11 mouse cellular contexts compared by ENCODE assay signal in genomic region chr8:83049616-83050015, GRCm38 (mm10).
DNase-seq lines count a peak whose midpoint lies in the region; ATAC-seq and TF ChIP-seq lines count a peak whose summit lies in the region.
"Had no signal": no experiment of that assay in that cellular context is flagged by ENCODE, and none has a peak within 500 bp of the region (broad histone marks: within the 10 kb centered on the region; RNA-seq: fewer than 3 reads in every experiment).

No protein-coding gene starts in this region.

- H3K9me3 ChIP-seq in heart, embryonic 12.5 days (replicated peaks) = no peaks in the 10 kb centered on the region
- H3K9me3 ChIP-seq in embryonic facial prominence, embryonic 11.5 days (replicated peaks; ENCODE audit: control insufficient read depth, low read length) = no peaks in the 10 kb centered on the region
- H3K9me3 ChIP-seq in hindbrain, embryonic 16.5 days (ENCODE audit: control insufficient read depth, low read length) = no peaks in the 10 kb centered on the region
- no peaks in the 10 kb centered on the region for H3K9me3 ChIP-seq in lung, postnatal 0 days (ENCODE audit: low read length)

- WGBS in heart, adult 2 months = 64% methylated on average over 1 of the region's 1 CpGs
- WGBS in heart, embryonic 12.5 days = 67% methylated on average over 1 of the region's 1 CpGs
- WGBS in embryonic facial prominence, embryonic 11.5 days = 49% methylated on average over 1 of the region's 1 CpGs
- 21% methylated on average over 1 of the region's 1 CpGs for WGBS in hindbrain, embryonic 16.5 days
- WGBS in lung, postnatal 0 days = 37% methylated on average over 1 of the region's 1 CpGs

- H3K4me2 ChIP-seq in heart, embryonic 12.5 days = no peak overlapping the region
- H3K4me2 ChIP-seq in embryonic facial prominence, embryonic 11.5 days (ENCODE audit: low read depth, low read length) = no peak overlapping the region
- H3K4me2 ChIP-seq in hindbrain, embryonic 16.5 days (ENCODE audit: low read length) = no peak overlapping the region
- no peak overlapping the region for H3K4me2 ChIP-seq in lung, postnatal 0 days (replicated peaks; ENCODE audit: low read depth, low read length)
- H3K4me2 ChIP-seq: liver, embryonic 11.5 days had no signal

- TF ChIP-seq EP300 in heart, adult 2 months (IDR thresholded peaks at IDR 0.05; ENCODE audit: insufficient read depth, low read depth, low read length) = no peak
- no peak for TF ChIP-seq EP300 in lung, postnatal 0 days (IDR thresholded peaks at IDR 0.05)

- H3K4me1 ChIP-seq in heart, adult 2 months (ENCODE audit: control insufficient read depth, insufficient read depth, low read length) = peaks cover 8% of the 10 kb centered on the region
- peaks cover 16% of the 10 kb centered on the region; the same call in 1 of the 2 replicates for H3K4me1 ChIP-seq in heart, embryonic 12.5 days (replicated peaks)
- H3K4me1 ChIP-seq in embryonic facial prominence, embryonic 11.5 days (ENCODE audit: control insufficient read depth, insufficient read depth, low read length) = no peaks in the 10 kb centered on the region; the same call in 1 of the 2 replicates
- H3K4me1 ChIP-seq in hindbrain, embryonic 16.5 days (ENCODE audit: control insufficient read depth, insufficient read depth, low read depth, low read length) = peaks cover 9% of the 10 kb centered on the region
- 0 out of 2 replicates have a peak, but pooled peaks cover 5% of the 10 kb centered on the region for H3K4me1 ChIP-seq in lung, postnatal 0 days (ENCODE audit: insufficient read depth, low read depth, low read length)

- H3K27ac ChIP-seq in heart, adult 2 months = peak overlapping the region; percentile 43
- no peak overlapping the region for H3K27ac ChIP-seq in heart, embryonic 12.5 days (ENCODE audit: poor library complexity, severe bottlenecking)
- H3K27ac ChIP-seq in embryonic facial prominence, embryonic 11.5 days (replicated peaks; ENCODE audit: low read depth, low read length) = peak overlapping the region; percentile 57; the same call in 1 of the 2 replicates
- H3K27ac ChIP-seq in hindbrain, embryonic 16.5 days (ENCODE audit: low read depth, low read length) = no peak overlapping the region
- H3K27ac ChIP-seq in lung, postnatal 0 days (ENCODE audit: low read length) = no peak overlapping the region

- H3K79me2 ChIP-seq in heart, adult 2 months (replicated peaks; ENCODE audit: control insufficient read depth, insufficient read depth, low read length) = no peaks in the 10 kb centered on the region

- no peak for TF ChIP-seq CTCF in heart, adult 2 months (IDR thresholded peaks at IDR 0.05)
- no peak for TF ChIP-seq CTCF in lung, postnatal 0 days (IDR thresholded peaks at IDR 0.05)

- no peak for ATAC-seq in heart, embryonic 12.5 days (ENCODE audit: insufficient number of reproducible peaks, low FRiP score)
- no peak for ATAC-seq in embryonic facial prominence, embryonic 11.5 days (replicated peaks; ENCODE audit: insufficient number of reproducible peaks, low FRiP score, low TSS enrichment, low read depth)
- peak; percentile 60 for ATAC-seq in hindbrain, embryonic 16.5 days
- ATAC-seq in lung, postnatal 0 days = peak; percentile 32
- ATAC-seq: CD4-positive, CD25-positive, alpha-beta regulatory T cell, adult 4 months had no signal

- DNase-seq in heart, adult 2 months = peak in 1 of 2 experiments; percentile 52
- DNase-seq in embryonic facial prominence, embryonic 11.5 days (ENCODE audit: low spot score) = no peak
- peak; percentile 13 for DNase-seq in lung, postnatal 0 days (ENCODE audit: low spot score)
- no peak for DNase-seq in yolk sac, embryonic 10.5 days (ENCODE audit: low spot score)
- no peak for DNase-seq in MN1 (ENCODE audit: low spot score)
- DNase-seq in frontal cortex, postnatal 14 days (ENCODE audit: low spot score in 2 of 2) = no peak
- DNase-seq: adrenal gland, postnatal 10 days had no signal

- no peak overlapping the region for H3K4me3 ChIP-seq in heart, adult 2 months
- no peak overlapping the region for H3K4me3 ChIP-seq in heart, embryonic 12.5 days
- H3K4me3 ChIP-seq in embryonic facial prominence, embryonic 11.5 days (ENCODE audit: low read depth, low read length) = no peak overlapping the region
- no peak overlapping the region for H3K4me3 ChIP-seq in hindbrain, embryonic 16.5 days (ENCODE audit: low read length)
- H3K4me3 ChIP-seq in lung, postnatal 0 days (ENCODE audit: low read depth, low read length) = no peak overlapping the region

- H3K27me3 ChIP-seq in heart, adult 2 months (ENCODE audit: control insufficient read depth, insufficient read depth, low read length) = no peaks in the 10 kb centered on the region
- H3K27me3 ChIP-seq in heart, embryonic 12.5 days (replicated peaks) = no peaks in the 10 kb centered on the region
- no peaks in the 10 kb centered on the region for H3K27me3 ChIP-seq in embryonic facial prominence, embryonic 11.5 days (ENCODE audit: control insufficient read depth, insufficient read depth, low read length)
- H3K27me3 ChIP-seq in hindbrain, embryonic 16.5 days (replicated peaks; ENCODE audit: control insufficient read depth, insufficient read depth, low read length) = no peaks in the 10 kb centered on the region
- H3K27me3 ChIP-seq in lung, postnatal 0 days (replicated peaks; ENCODE audit: insufficient read depth, low read length) = no peaks in the 10 kb centered on the region

- H3K36me3 ChIP-seq in heart, adult 2 months (ENCODE audit: control insufficient read depth, insufficient read depth, low read length) = peaks cover 7% of the 10 kb centered on the region
- H3K36me3 ChIP-seq in heart, embryonic 12.5 days = no peaks in the 10 kb centered on the region
- H3K36me3 ChIP-seq in embryonic facial prominence, embryonic 11.5 days (replicated peaks; ENCODE audit: control insufficient read depth, insufficient read depth, low read depth, low read length) = no peaks in the 10 kb centered on the region
- no peaks in the 10 kb centered on the region for H3K36me3 ChIP-seq in hindbrain, embryonic 16.5 days (ENCODE audit: control insufficient read depth, insufficient read depth, low read length)
- no peaks in the 10 kb centered on the region for H3K36me3 ChIP-seq in lung, postnatal 0 days (ENCODE audit: insufficient read depth, low read length)

- H3K9ac ChIP-seq in heart, adult 2 months (ENCODE audit: low read depth, low read length) = no peak overlapping the region
- H3K9ac ChIP-seq in heart, embryonic 12.5 days = no peak overlapping the region
- no peak overlapping the region for H3K9ac ChIP-seq in embryonic facial prominence, embryonic 11.5 days (replicated peaks; ENCODE audit: low read length)
- H3K9ac ChIP-seq in hindbrain, embryonic 16.5 days (ENCODE audit: low read depth, low read length) = no peak overlapping the region
- H3K9ac ChIP-seq in lung, postnatal 0 days (replicated peaks; ENCODE audit: low read depth) = no peak overlapping the region

- TF ChIP-seq POLR2A in heart, adult 2 months (IDR thresholded peaks at IDR 0.05; ENCODE audit: insufficient read depth, low read depth, low read length) = no peak

- intact Hi-C loops in heart, adult 2 months (cut with DNase I) = loop anchor here (5.0 kb wide), 1 partner anchor 187 kb away; the partner anchor contains the start of gene Rnf150

Comparison
In these comparisons a context has a peak if more than half of its experiments do, and no peak if none do; other contexts are left out.
1. H3K27ac ChIP-seq: peak in heart, adult 2 months (single experiment) and embryonic facial prominence, embryonic 11.5 days (single experiment); none in heart, embryonic 12.5 days (single experiment), hindbrain, embryonic 16.5 days (single experiment) and lung, postnatal 0 days (single experiment).
2. ATAC-seq: peak in hindbrain, embryonic 16.5 days (single experiment) and lung, postnatal 0 days (single experiment); none in heart, embryonic 12.5 days (single experiment) and embryonic facial prominence, embryonic 11.5 days (single experiment).